Mouse (Mus musculus) liver, embryonic 16.5 days (tissue): Measurements from ENCODE around the gene Rbck1. TPM values are rescaled to one million over a fixed set of nuclear protein-coding genes. Genes with fewer than 3 reads are reported as not detected.

Source experiments
- ATAC-seq: fragments of 200-750 bp; cut with Nextera tagmentation; 2 replicates; pipeline ENCODE4 v1.8.0; 2017; ENCODE audit warnings: low read depth, mild to moderate bottlenecking, moderate number of reproducible peaks, moderate library complexity
- H3K27ac ChIP-seq: fragments of 300-500 bp; sonication (generic); 2 replicates; pipeline ENCODE4 v1.5.1; 2014; ENCODE audit warnings: mild to moderate bottlenecking, low read length
- H3K27me3 ChIP-seq: fragments of 300-500 bp; sonication (generic); 2 replicates; pipeline ENCODE4 v1.6.1; 2014; ENCODE audit warnings: low read depth, low read length, mixed read lengths; ENCODE audit not compliant: control insufficient read depth, insufficient read depth
- H3K36me3 ChIP-seq: fragments of 300-500 bp; sonication (generic); 2 replicates; pipeline ENCODE4 v1.6.1; 2014; ENCODE audit warnings: mild to moderate bottlenecking; ENCODE audit not compliant: control insufficient read depth, insufficient read depth
- H3K4me1 ChIP-seq: fragments of 300-500 bp; sonication (generic); 2 replicates; pipeline ENCODE4 v1.6.1; 2014; ENCODE audit warnings: low read depth, low read length, mixed read lengths; ENCODE audit not compliant: control insufficient read depth
- H3K4me2 ChIP-seq: fragments of 300-500 bp; sonication (generic); 2 replicates; pipeline ENCODE4 v1.6.1; 2014; ENCODE audit warnings: low read depth, low read length, mixed read lengths
- H3K4me3 ChIP-seq: fragments of 300-500 bp; sonication (generic); 2 replicates; pipeline ENCODE4 v1.5.1; 2014; ENCODE audit warnings: low read depth, mild to moderate bottlenecking, low read length
- H3K9ac ChIP-seq: fragments of 300-500 bp; sonication (generic); 2 replicates; pipeline ENCODE4 v1.6.1; 2014; ENCODE audit warnings: low read depth, low read length
- H3K9me3 ChIP-seq: fragments of 300-500 bp; sonication (generic); replicated peaks from 2 replicates; pipeline ENCODE4 v1.6.1; 2016; ENCODE audit warnings: low read length; ENCODE audit not compliant: control insufficient read depth
- WGBS: fragments of 180-500 bp; shearing (Covaris S2); extraction: QIAGEN DNeasy Blood & Tissue Kit; methylation state at CpG from one replicate; pipeline ENCODE4 v1.1.7; 2014; ENCODE audit not compliant: insufficient replicate concordance; 5-methylcytosine and 5-hydroxymethylcytosine counted together
- polyA plus RNA-seq: library from polyadenylated mRNA; unstranded; fragments of >200 nt; fragmentation: Nextera tagmentation; extraction: Ambion mirVana; gene quantifications from 2 replicates; pipeline ENCODE4 v1.2.1, GENCODE M21; 2015

The Rbck1 gene
- 37.7 and 40.2 TPM in 2 replicates for polyA plus RNA-seq

DNA sequence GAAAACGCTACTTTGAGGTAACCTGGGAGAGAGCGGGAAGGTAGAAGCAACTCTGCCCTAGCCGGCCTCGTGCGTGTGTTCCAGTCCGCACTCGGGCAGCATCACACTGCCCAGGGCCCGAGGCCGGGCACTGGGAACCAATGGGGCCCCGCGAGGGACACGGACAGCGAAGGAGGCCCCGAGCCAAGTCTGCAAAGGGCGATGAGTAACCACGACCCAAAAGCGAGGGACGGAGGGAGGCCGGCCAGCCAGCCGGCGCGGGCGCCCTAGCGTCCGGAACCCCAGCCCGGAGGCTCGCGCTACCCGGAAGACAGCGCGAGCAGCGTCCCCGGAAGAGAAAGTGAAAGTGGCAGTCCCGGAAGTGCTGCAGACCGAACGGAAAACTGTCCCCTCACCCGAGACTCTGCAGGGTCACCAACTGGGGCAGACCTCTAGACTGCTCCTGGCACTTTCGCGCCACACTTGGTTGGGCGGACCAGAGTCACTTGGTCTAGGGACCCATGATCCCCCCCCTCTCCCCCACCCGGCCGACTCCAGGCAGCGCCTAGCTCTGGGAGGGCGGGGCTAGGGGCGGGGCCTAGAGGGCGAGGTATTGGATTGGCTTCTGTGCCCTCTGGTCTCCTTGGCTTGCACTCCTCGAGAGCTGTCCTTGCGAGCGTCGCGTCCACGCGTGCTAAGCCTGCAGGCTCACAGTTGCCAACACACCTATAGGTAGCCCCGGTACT, at the start of gene Rbck1:
Rbck1 (minus strand) TSS at position 553 of the 725 bp plus-strand sequence.
- H3K4me1 ChIP-seq = peaks cover 19% of the 10 kb centered on the region
- ATAC-seq = peak; percentile 93
- peak within 1 kb of the TSS; percentile 97 for H3K4me2 ChIP-seq
- under 1% methylated on average over 54 of the region's 54 CpGs for WGBS
- H3K4me3 ChIP-seq = peak within 1 kb of the TSS; percentile 90
- peak within 1 kb of the TSS; percentile 94 for H3K9ac ChIP-seq
- H3K36me3 ChIP-seq = peaks cover 4% of the 10 kb centered on the region; the same call in 1 of the 2 replicates
- no peaks in the 10 kb centered on the region for H3K27me3 ChIP-seq
- peak within 1 kb of the TSS; percentile 97 for H3K27ac ChIP-seq
- H3K9me3 ChIP-seq = no peaks in the 10 kb centered on the region

DNA sequence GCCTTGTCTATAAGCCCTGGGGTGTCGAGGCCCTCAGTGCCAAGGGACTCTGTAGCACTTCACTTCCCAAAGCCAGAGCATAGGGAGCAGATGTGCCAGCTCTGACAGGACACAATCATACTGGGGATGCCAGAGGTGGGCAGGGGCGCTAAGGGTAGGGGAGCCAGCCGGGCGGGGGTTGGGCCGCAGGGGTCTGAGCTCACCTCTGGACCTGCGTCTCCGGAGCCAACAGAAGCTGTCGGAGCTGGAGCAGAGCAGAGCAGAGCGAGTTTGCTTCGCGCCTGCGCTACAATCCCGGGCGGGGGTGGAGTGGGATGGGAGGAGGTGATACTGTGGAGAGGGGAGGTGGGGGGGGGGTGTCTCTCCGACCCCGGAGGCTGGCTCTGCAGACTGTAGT, 43.9 kb upstream of the Rbck1 start, which contains the start of gene Nrsn2:
Nrsn2 (minus strand) TSS at position 294 of the 397 bp plus-strand sequence.
- Histone ChIP-seq H3K27ac (no peak within 1 kb of the TSS), H3K27me3 (peaks cover 31% of the 10 kb centered on the region), H3K4me2 (no peak within 1 kb of the TSS), H3K4me3 (no peak within 1 kb of the TSS), H3K9ac (no peak within 1 kb of the TSS), H3K36me3 (no peaks in the 10 kb centered on the region), H3K9me3 (no peaks in the 10 kb centered on the region), H3K4me1 (peaks cover 3% of the 10 kb centered on the region; the same call in 1 of the 2 replicates)
- WGBS = 8% methylated on average over 16 of the region's 16 CpGs
- no peak for ATAC-seq

- no peaks in the 10 kb centered on the region for H3K9me3 ChIP-seq
- H3K9ac ChIP-seq = no peak overlapping the region
- ATAC-seq = no peak
- no peak overlapping the region for H3K4me2 ChIP-seq
- peaks cover 31% of the 10 kb centered on the region for H3K27me3 ChIP-seq
- 9% methylated on average over 21 of the region's 21 CpGs for WGBS
- H3K27ac ChIP-seq = no peak overlapping the region
- H3K4me1 ChIP-seq = peaks cover 3% of the 10 kb centered on the region; the same call in 1 of the 2 replicates
- no peak overlapping the region for H3K4me3 ChIP-seq
- H3K36me3 ChIP-seq = no peaks in the 10 kb centered on the region
Measured at GRCm38 (mm10) chr2:152375652-152376344, 43.3 kb upstream of the Rbck1 start.

- Histone ChIP-seq H3K4me2 (no peak overlapping the region), H3K9ac (no peak overlapping the region), H3K4me3 (no peak overlapping the region), H3K4me1 (peaks cover 3% of the 10 kb centered on the region; the same call in 1 of the 2 replicates), H3K36me3 (no peaks in the 10 kb centered on the region), H3K9me3 (no peaks in the 10 kb centered on the region), H3K27me3 (peaks cover 31% of the 10 kb centered on the region), H3K27ac (no peak overlapping the region)
- no peak for ATAC-seq
- 51% methylated on average over 9 of the region's 9 CpGs for WGBS
Measured at GRCm38 (mm10) chr2:152373547-152373946, 41.1 kb upstream of the Rbck1 start.

- Histone ChIP-seq H3K36me3 (no peaks in the 10 kb centered on the region), H3K9ac (no peak overlapping the region), H3K4me2 (no peak overlapping the region), H3K27ac (no peak overlapping the region), H3K9me3 (no peaks in the 10 kb centered on the region), H3K4me1 (peaks cover 3% of the 10 kb centered on the region; the same call in 1 of the 2 replicates), H3K27me3 (peaks cover 31% of the 10 kb centered on the region), H3K4me3 (no peak overlapping the region)
- 44% methylated on average over 4 of the region's 4 CpGs for WGBS
- no peak for ATAC-seq
Measured at GRCm38 (mm10) chr2:152372661-152373060, 40.2 kb upstream of the Rbck1 start.

GRCm38 (mm10) chr2:152372104-152372503, 39.7 kb upstream of the Rbck1 start:
- H3K9me3 ChIP-seq = no peaks in the 10 kb centered on the region
- H3K4me2 ChIP-seq = no peak overlapping the region
- no peak for ATAC-seq
- peaks cover 31% of the 10 kb centered on the region for H3K27me3 ChIP-seq
- H3K27ac ChIP-seq = no peak overlapping the region
- 66% methylated on average over 7 of the region's 7 CpGs for WGBS
- H3K4me3 ChIP-seq = no peak overlapping the region
- H3K4me1 ChIP-seq = peaks cover 3% of the 10 kb centered on the region; the same call in 1 of the 2 replicates
- H3K36me3 ChIP-seq = no peaks in the 10 kb centered on the region
- no peak overlapping the region for H3K9ac ChIP-seq

GRCm38 (mm10) chr2:152368532-152369140, 36.2 kb upstream of the Rbck1 start:
- Histone ChIP-seq H3K36me3 (no peaks in the 10 kb centered on the region), H3K9me3 (no peaks in the 10 kb centered on the region), H3K4me2 (no peak overlapping the region), H3K4me1 (peaks cover 3% of the 10 kb centered on the region), H3K9ac (no peak overlapping the region), H3K4me3 (no peak overlapping the region), H3K27ac (no peak overlapping the region), H3K27me3 (no peaks in the 10 kb centered on the region)
- WGBS = 24% methylated on average over 14 of the region's 14 CpGs
- no peak for ATAC-seq

DNA sequence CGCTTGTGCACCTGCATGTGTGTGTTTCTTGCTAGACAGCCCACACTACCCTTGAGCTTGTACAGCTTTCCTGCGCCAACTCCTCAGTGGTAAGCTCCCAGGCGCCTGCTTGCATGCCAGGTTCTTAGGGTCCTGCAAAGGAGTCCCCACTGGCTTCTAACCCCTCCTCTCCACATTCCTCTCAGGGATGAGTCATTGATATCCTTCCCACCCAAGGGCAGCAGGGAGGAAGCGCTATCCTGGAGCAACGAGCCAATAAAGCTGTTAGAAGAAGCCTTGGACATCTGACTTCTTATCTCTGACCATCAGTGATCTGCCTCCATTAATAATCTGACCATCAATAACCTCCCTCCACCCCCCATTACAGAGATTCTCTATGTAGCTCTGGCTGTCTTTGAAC, 35.5 kb upstream of the Rbck1 start:
- Histone ChIP-seq H3K4me1 (peaks cover 5% of the 10 kb centered on the region), H3K9ac (no peak overlapping the region), H3K4me2 (no peak overlapping the region), H3K36me3 (no peaks in the 10 kb centered on the region), H3K27ac (no peak overlapping the region), H3K9me3 (no peaks in the 10 kb centered on the region), H3K4me3 (no peak overlapping the region), H3K27me3 (no peaks in the 10 kb centered on the region)
- no peak for ATAC-seq
- WGBS = 58% methylated on average over 5 of the region's 5 CpGs
